Mouse (Mus musculus) left cerebral cortex, adult 9 months (tissue): ENCODE measurements around the gene Washc4.

Experiments used
- DNase-seq, 2 experiments: peaks; one replicate each; pipeline ENCODE4 v3.0.0; 2022; ENCODE audit warnings: low spot score in 2 of 2

Gene Washc4

GRCm38 (mm10) chr10:83637295-83637694 is 93.7 kb downstream of the Washc4 start:
- peak; percentile 66 to 82 for DNase-seq

- DNase-seq: peak in 1 of 2 experiments; percentile 42
Measured at GRCm38 (mm10) chr10:83639881-83640386, 96.4 kb downstream of the Washc4 start.

GRCm38 (mm10) chr10:83641641-83642040 is 98.1 kb downstream of the Washc4 start:
- no peak for DNase-seq

- no peak for DNase-seq
Measured at GRCm38 (mm10) chr10:83644167-83644566, 100.6 kb downstream of the Washc4 start.

GRCm38 (mm10) chr10:83644865-83645715 is 101.5 kb downstream of the Washc4 start:
- peak in 1 of 2 experiments; percentile 39 for DNase-seq

- DNase-seq: no peak
Measured at GRCm38 (mm10) chr10:83645716-83645990, 102.1 kb downstream of the Washc4 start.
